Mouse (Mus musculus) hindbrain, postnatal 0 days (tissue): ENCODE measurements at regions not wholly inside any gene's neighbourhood (a gene's known extent, or its start where the extent isn't known, plus 50 kb on each side); places are given as distances from the start of the nearest gene placed in this dataset.
A peak's percentile ranks its signal among the peaks of the same experiment; 100 is the strongest.

Experiments
- ATAC-seq: fragments of 200-750 bp; cut with Nextera tagmentation; 2 replicates; pipeline ENCODE4 v1.8.0; 2017; ENCODE audit warnings: mild to moderate bottlenecking, moderate TSS enrichment, moderate library complexity
- DNase-seq: peaks from one replicate; pipeline ENCODE4 v3.0.0-alpha.2; 2015; ENCODE audit warnings: low spot score
- H3K27ac ChIP-seq: fragments of 300-500 bp; sonication (generic); 2 replicates; pipeline ENCODE4 v1.5.1; 2014; ENCODE audit warnings: mild to moderate bottlenecking
- H3K27me3 ChIP-seq: fragments of 300-500 bp; sonication (generic); 2 replicates; pipeline ENCODE4 v1.6.1; 2014; ENCODE audit warnings: low read length, mixed read lengths; ENCODE audit not compliant: insufficient read depth
- H3K36me3 ChIP-seq: fragments of 300-500 bp; sonication (generic); 2 replicates; pipeline ENCODE4 v1.6.1; 2014; ENCODE audit warnings: low read length, mixed read lengths; ENCODE audit not compliant: insufficient read depth
- H3K4me1 ChIP-seq: fragments of 300-500 bp; sonication (generic); 2 replicates; pipeline ENCODE4 v1.6.1; 2014; ENCODE audit warnings: antibody characterized with exemption, low read length, mixed read lengths; ENCODE audit not compliant: insufficient read depth
- H3K4me2 ChIP-seq: fragments of 300-500 bp; sonication (generic); 2 replicates; pipeline ENCODE4 v1.6.1; 2014; ENCODE audit warnings: low read depth, mild to moderate bottlenecking, low read length, moderate library complexity, mixed read lengths
- H3K4me3 ChIP-seq: fragments of 300-500 bp; sonication (generic); 2 replicates; pipeline ENCODE4 v1.5.1; 2014; ENCODE audit warnings: low read length
- H3K9ac ChIP-seq: fragments of 300-500 bp; sonication (generic); replicated peaks from 2 replicates; pipeline ENCODE4 v1.6.1; 2014; ENCODE audit warnings: mild to moderate bottlenecking, low read length, moderate library complexity, mixed read lengths
- H3K9me3 ChIP-seq: fragments of 300-500 bp; sonication (generic); 2 replicates; pipeline ENCODE4 v1.6.1; 2016; ENCODE audit warnings: low read length, mixed read lengths
- CTCF ChIP-seq: IDR thresholded peaks from 2 replicates; pipeline ENCODE4 v1.5.1; 2016; ENCODE audit warnings: antibody characterized with exemption, control low read depth, low read depth
- WGBS: fragments of 180-500 bp; shearing (Covaris S2); extraction: QIAGEN DNeasy Blood & Tissue Kit; methylation state at CpG from one replicate; pipeline ENCODE4 v1.1.7; 2014; 5-methylcytosine and 5-hydroxymethylcytosine counted together

GRCm38 (mm10) chrX:145758406-145758805 lies 253.4 kb upstream of the Amot start:
- no peak overlapping the region for H3K27ac ChIP-seq
- no peak overlapping the region for H3K4me3 ChIP-seq
- no peak overlapping the region for H3K9ac ChIP-seq
- H3K36me3 ChIP-seq = no peaks in the 10 kb centered on the region
- no peaks in the 10 kb centered on the region for H3K9me3 ChIP-seq
- WGBS = 49% methylated on average over 5 of the region's 5 CpGs
- H3K4me1 ChIP-seq = no peaks in the 10 kb centered on the region
- DNase-seq = peak; percentile 33
- TF ChIP-seq CTCF = no peak
- no peaks in the 10 kb centered on the region for H3K27me3 ChIP-seq
- peak; percentile 68 for ATAC-seq
- H3K4me2 ChIP-seq = no peak overlapping the region

GRCm38 (mm10) chrX:145753427-145753826 lies 248.4 kb upstream of the Amot start:
- Histone ChIP-seq H3K4me3 (no peak overlapping the region), H3K27me3 (no peaks in the 10 kb centered on the region), H3K9me3 (no peaks in the 10 kb centered on the region), H3K4me2 (no peak overlapping the region), H3K4me1 (no peaks in the 10 kb centered on the region), H3K36me3 (no peaks in the 10 kb centered on the region), H3K9ac (no peak overlapping the region), H3K27ac (no peak overlapping the region)
- 91% methylated on average over 2 of the region's 2 CpGs for WGBS
- DNase-seq (no peak), ATAC-seq (no peak)
- no peak for TF ChIP-seq CTCF
